Mouse (Mus musculus) right cerebral cortex, adult 2 months (tissue): ENCODE data around the gene Ppl.

Experiments
- DNase-seq, 2 experiments: peaks; one replicate each; pipeline ENCODE4 v3.0.0; 2021 to 2022; ENCODE audit warnings: low spot score in 2 of 2

Gene Ppl

DNA sequence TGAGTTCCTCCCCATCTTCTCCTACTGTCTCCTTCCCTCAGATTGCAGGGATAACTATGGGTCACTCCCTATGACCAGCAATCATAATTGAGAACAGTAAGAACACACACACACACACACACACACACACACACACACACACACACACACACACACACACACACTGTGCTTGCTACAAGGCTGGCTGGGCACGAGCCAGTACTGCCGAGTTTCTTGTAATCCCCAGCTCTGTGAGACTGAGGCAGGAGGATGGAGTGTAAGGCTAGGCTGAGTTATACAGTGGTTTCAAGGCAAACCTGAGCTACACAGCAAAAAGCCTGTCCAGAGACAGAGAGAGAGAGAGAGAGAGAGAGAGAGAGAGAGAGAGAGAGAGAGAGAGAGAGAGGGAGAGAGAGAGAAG, 2.0 kb downstream of the Ppl start:
- no peak for DNase-seq

- no peak for DNase-seq
Measured at GRCm38 (mm10) chr16:5123476-5123875, 8.7 kb downstream of the Ppl start.

GRCm38 (mm10) chr16:5119845-5120244, 12.4 kb downstream of the Ppl start:
- no peak for DNase-seq

GRCm38 (mm10) chr16:5119385-5119784, 12.8 kb downstream of the Ppl start:
- no peak for DNase-seq

- DNase-seq = no peak
Measured at GRCm38 (mm10) chr16:5113582-5113981, 18.6 kb downstream of the Ppl start.

DNA sequence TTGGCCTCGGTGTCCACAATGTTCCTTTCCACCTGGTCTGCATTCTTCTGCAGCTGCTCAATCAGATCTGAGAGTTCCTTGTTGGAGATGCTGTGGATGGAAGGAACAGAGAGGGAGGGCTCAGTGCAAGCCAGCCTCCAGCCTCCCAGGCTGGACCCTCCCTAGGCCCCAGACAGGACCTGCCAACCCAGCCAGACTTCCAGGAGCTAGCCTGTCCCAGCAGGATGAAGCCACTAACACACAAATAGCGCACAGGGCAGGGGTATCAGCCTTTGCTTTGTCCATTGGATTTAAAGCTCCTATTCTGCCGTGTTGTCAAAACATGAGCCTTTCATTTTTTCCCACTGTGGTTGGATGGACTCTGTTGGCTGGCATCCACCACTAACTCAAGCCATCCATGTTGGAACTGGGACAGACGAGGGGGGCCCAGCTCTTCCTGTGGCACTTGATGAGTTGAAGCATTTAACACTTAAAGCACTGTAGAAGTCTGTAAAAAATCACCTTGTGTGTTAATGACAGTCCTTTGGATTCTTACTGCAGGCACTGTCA, 19.1 kb downstream of the Ppl start:
- no peak for DNase-seq

- DNase-seq = no peak
Measured at GRCm38 (mm10) chr16:5111021-5111420, 21.2 kb downstream of the Ppl start.

DNA sequence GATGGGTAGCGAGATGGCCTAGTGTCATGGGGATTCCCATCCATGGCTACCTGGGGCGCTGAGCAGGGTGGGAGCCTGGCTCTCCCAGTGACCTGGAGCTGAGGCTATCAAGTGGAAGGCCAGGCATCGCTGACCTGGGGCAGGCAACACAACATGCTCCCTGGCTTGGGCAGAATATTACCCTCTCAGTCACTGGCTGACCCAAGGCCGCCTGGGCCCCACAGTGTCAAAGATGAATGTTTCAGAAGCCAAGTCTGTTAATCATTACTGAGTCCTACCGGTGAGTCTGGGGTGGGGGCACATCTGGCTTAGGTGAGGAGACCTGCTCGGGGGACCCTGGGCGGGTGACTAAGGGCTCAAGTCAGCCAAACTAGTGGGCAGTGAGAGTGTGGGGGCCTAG, 22.3 kb downstream of the Ppl start:
- DNase-seq = no peak

DNA sequence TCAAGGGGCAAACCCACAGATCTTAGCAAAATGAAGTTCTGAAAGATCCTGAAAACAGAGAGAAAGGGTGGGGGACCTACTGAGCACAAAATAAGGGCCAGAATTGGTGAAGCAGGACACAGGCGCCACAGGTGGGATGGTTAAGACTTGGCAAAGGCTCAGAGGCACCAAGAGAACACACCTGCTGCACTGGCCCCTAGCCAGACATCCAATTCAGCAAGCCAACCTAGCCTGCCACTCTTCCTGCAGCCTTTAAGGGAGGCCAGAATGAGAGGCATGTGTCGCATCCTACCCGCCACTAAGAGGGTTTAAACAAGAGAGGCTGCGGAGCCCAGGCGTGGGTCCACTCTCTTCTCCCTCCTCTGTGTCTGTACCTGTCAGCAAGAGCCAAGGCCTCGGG, 31.2 kb downstream of the Ppl start:
- no peak for DNase-seq

GRCm38 (mm10) chr16:5096504-5096903, 35.7 kb downstream of the Ppl start:
- DNase-seq = no peak

- DNase-seq = no peak
Measured at GRCm38 (mm10) chr16:5093285-5093684, 38.9 kb downstream of the Ppl start.

DNA sequence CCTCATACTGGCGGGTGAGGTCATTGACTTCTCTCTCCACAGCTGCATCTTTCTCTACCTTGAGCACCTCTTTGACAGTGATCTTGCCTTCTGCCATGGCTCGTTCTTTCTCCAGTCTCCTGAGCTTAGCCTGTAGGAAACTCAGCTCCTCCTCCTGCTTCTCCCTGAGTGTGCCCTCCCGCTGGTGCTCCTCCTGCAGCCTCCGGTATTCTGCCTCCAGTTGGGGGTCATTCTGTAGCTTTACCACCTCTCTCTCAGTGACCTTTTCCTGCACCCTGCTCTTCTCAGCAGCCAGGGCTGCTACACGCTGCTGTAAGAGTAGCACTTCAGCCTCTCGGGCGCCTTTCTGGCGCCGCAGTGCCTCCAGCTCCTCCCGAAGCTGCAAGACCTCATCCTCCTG, 43.2 kb downstream of the Ppl start:
- no peak for DNase-seq

DNA sequence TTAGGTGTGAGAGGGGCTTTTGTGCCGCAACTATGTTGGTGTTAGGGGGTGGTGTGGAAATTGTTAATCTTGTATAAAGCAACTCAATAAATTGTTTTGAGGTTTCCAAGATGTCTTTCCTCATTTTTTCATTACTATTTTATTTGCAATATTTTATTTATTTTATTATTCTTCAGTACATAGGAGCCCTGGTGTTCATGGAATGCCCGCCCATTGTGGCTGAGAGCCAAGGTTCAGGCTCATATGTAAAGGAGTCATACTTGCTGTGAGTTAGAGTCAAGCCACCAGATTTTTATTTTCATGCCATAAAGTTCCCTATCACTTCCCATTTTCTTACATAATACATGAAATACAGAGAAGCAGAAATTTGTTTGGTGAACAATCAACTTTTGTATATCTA, 46.0 kb downstream of the Ppl start:
- no peak for DNase-seq

DNA sequence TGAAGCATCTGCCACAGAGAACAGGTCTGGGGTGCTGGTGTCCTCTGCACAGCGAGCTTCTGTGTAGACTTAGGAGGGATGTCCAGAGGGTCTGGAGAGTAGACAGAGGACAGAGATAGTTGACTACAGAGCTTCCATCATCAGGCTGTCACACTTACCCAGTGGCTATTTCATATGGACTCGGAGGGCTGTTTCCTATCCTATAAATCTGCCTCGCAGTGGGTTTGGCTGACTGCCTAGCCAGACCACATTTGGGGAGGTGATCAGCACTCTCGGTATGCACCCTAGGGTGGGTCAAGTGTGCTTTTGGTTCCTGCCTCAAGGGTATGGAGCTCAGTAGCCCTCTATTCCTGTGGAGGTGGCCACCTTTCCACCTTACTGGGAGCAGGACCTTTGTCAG, 47.0 kb downstream of the Ppl start:
- no peak for DNase-seq

DNA sequence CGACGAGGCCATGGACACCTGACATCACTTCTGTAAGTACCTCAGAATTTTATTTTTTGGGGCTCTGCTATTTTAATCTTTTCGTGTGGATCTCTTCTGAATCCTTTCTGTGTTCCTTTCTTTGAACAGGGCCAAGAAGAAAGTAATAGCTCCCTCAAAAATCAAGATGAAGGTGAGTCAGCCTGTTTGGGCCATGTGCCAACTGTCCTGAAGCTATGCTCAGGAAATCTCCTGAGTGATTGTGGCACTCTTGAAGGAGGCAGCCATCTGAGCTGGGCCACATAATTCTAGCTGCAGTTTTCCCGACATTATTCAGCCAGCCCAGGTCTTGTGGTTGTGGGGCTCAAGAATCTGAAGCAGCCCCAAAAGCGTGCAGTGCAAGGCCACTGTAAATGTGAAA, 57.9 kb downstream of the Ppl start:
- peak; percentile 33 to 38 for DNase-seq

GRCm38 (mm10) chr16:5071974-5072373, 60.2 kb downstream of the Ppl start:
- DNase-seq = no peak

DNA sequence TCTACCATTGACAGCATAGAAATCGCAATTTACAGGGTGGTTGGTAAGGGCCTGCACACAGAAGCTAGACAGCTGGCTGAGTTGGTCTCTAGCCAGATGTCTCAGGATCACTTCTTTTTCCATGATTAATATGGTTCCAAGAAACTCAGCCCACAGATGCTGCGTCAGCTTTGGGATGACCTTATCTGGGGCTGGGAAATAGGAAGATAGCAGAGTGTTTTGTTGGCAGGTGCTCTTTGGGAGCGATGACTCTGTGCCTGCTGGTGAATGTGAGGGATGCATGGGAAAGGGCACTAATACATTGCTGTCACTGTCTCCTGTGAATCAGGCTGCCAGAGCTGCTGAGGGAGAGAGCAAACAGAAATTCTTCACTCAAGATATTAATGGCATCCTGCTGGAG, 61.9 kb downstream of the Ppl start:
- peak; percentile 58 to 67 for DNase-seq

DNA sequence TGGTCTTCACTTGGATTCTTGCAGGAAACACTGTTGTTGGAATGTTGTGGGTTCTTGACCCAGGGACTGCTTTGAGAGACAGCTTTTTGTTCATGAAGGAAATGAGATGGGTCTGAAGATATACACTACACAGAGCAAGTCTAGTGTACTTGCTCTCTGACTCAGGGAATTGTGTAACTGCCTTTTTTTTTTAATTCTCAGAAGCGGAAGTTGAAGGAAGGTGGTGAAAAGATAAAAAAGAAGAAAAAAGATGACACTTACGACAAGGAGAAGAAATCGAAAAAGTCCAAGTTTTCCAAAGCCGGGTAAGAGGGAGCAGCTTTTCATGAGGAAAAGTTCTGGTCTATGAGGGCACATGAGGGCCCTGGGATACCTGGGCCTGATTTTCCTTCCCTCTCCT, 68.7 kb downstream of the Ppl start:
- no peak for DNase-seq

DNA sequence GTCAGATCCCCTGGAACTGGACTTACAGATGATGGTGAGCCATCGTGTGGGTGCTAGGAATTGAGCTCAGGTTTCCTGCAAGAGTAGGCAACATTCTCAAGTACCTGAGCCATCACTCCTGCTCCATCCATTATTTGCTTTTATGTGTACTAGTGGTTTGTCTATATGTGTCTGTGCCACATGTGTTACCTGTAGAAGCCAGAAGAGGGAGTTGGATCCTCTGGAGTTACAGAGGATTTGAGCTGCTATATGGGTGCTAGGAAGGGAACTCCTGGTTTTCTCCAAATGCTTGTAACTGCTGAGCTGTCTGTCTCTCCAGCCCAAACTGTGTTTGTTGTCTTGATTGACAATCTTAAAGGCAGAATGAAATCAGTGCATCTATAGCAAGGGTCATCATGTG, 74.1 kb downstream of the Ppl start:
- no peak for DNase-seq

DNA sequence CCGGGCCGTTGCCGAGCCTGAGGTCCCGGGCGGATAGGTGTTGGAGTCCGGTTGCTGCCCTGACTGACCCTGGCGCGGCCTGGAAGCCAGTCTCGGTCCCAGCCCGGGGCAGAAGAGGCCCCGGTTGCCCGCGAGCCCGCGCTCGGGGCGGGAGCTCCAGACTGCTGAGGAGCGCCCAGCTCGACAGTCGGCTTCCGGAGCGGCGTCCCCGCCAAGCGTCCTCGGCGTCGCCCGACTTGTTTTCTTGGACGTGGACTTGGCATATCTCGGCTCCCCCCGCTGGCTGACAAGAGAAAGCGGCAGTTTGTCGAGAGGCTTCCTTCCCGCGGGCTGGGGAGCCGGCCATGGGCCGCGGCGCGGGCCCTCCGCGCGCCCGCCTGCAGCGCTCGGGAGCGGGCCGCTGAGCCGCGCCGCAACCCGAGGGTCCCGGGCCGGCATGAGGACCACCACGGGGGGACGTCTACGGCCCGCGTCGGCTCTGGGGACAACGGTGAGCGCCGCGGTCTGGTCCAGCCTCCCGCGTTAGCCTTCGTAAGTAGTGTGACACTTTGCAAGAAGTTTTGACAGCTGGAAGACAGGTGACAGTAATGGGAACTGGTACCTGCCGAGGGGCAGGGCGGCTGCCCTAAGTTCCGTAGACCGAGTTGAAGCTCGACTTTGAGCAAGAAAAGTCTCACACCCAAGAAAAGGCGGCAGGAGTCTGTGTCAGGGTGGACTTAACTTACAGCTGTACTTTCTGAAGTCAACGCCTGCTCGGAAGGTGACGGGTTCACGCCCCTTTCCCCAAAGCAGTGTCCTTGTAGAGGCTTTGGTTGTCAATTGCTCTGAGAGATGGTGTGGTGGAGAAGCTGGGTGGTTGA, 81.7 kb downstream of the Ppl start:
- DNase-seq = peak; percentile 68 to 76

- peak; percentile 99 to 100 for DNase-seq
Measured at GRCm38 (mm10) chr16:5049774-5050234, 82.4 kb downstream of the Ppl start, which contains the start of the genes Glyr1 and Ubn1. TSS of gene Glyr1 (minus strand) at chr16:5049863. TSS of gene Ubn1 (plus strand) at chr16:5050057.

DNA sequence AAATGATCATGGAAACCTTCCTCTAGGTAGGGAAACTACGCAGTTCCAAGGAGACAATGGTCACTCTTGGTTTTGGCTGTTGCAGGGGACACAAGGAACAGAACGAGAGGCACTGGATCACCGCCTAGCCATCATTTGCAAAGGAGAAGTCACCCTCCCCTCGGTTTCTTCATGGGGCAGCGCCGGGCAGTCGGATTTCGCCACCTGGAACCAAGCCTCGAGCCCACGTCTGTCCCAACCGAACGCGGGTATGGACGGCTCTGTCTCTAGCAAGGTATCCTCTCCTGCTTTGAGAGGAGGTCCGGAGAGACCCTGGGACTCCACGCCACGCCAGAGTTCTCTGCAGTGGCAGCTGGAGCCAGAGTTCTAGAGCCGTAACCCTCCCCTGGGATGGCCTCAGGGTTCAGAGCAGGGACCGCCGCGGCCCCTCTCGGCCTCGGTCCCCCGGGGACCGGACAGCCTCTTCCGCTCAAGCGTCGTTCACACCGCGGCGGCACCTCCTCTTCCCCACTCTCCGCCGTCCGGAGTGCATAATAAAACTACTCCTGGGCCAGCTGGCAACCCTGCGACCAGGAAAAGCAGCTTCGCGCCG, 82.9 kb downstream of the Ppl start:
- no peak for DNase-seq

DNA sequence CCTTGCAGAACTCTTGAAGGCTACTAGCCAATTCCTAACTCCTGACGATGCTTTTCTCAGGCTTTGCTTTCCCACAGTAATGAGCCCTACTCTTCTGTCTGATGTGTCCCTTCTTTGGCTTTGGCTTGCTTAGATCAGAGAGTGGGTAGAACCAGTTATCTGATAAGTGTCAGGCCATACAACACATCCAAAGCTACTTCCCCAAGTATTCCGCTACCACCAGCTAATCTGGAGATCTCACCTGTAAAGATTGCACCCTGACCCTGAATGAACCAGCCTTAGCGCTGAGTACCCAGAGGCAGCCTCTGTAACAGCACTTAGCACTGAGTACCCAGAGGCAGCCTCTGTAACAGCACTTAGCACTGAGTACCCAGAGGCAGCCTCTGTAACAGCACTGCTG, 86.9 kb downstream of the Ppl start:
- no peak for DNase-seq
